Mouse (Mus musculus): Measurements from ENCODE around the gene Bmt2. TPM values are rescaled to one million over a fixed set of nuclear protein-coding genes. Genes with fewer than 3 reads are reported as not detected.

Bmt2 gene
- polyA plus RNA-seq (2012; rRNA removed) = 2.5 and 2.7 TPM in 2 replicates

GRCm38 (mm10) chr6:13677818-13678282, at the start of gene Bmt2:
Gene Bmt2, minus strand, starts transcription at chr6:13677966.

DNA sequence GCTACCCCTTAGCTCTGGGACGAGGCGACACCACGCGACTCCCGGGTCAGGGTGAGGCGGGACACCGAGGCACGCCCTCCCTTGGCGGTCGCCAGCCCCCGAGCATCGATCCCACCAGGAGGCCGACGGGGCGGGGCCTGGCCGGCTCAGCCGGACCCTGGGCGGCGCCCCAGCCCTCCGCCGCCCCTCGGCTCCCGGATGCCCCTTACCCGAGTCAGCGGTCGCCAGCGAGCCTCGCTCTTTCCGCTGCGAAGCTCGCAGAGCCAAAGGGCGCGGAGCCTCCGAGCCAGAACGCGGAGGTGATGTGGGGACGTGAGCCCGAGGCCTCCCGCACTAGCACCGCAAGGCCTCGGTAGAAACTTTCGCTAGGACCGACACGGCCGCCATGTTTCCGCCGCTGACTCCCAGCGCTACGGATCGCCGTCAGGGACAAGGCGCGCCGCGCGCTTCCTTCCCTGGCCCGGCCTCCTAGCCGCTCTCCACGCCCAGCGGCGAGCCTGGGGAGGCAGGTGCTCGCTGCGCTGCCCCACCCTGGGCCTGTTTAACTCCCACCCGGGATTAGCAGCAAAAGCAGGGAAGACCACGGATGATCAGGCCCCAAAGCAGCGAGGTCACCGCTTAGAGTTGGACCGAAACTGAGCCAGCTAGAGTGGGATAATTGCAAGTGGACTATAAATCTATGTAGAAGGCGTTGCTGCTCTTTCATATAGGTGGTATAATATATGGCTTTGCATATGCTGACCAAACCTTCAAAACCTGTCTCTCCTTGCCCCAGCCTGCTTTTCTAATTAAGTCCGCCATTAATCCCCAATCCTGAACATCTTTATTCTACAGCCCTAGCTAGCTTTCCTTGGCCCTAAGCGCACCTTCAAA, 69.9 kb downstream of the Bmt2 start, which contains the start of gene Tmem168:
Tmem168 (minus strand) TSS at position 480 of the 873 bp plus-strand sequence.

Other genes starting within 250 kb of the Bmt2 start
- 5.6 and 6.4 TPM in 2 replicates for gene Tmem168, start 69.9 kb downstream of the Bmt2 start, polyA plus RNA-seq (2012; rRNA removed)
- gene Gpr85, start 162.0 kb upstream of the Bmt2 start, polyA plus RNA-seq (2012; rRNA removed) = 0.12 and 0.14 TPM in 2 replicates
- 27.2 and 30.3 TPM in 2 replicates for gene 2610001J05Rik, start 193.6 kb upstream of the Bmt2 start, polyA plus RNA-seq (2012; rRNA removed)

Measured in liver, embryonic 14 days (tissue).